ENCODE assay signal across 8 mouse cellular contexts in the genomic region with DNA sequence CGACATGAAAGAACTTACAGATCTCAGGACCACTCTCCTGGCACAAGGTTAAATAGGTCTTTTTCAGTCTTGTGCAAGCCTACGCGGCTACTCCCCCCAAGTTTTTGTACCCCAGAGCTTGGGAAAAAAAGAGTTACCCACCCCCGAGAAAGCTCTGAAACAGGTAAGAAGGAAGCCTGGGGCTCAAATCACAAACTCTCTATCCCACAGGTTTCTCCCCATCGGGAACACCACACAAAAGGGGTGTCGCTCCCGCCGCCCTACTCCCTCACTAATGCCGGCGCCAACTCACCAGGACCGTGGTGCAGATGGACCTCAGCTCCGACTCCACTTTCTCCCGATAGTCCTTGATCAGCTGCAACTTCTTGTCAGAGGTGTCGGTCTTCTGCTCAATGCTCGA. TPM values are rescaled to one million over a fixed set of nuclear protein-coding genes. Genes with fewer than 3 reads are reported as not detected.
DNase-seq lines count a peak whose midpoint lies in the region; ATAC-seq lines count a peak whose summit lies in the region.

No protein-coding gene starts in this region.

- peak overlapping the region; percentile 57 for H3K27ac ChIP-seq in forebrain, embryonic 15.5 days (replicated peaks)
- no peak overlapping the region for H3K27ac ChIP-seq in limb, embryonic 11.5 days (replicated peaks; ENCODE audit: low read depth, low read length)

- peaks cover 38% of the 10 kb centered on the region for H3K36me3 ChIP-seq in forebrain, embryonic 15.5 days
- H3K36me3 ChIP-seq in limb, embryonic 11.5 days (ENCODE audit: control insufficient read depth, insufficient read depth, low read length): peaks cover 21% of the 10 kb centered on the region

- no peak for ATAC-seq in CD4-positive, CD25-positive, alpha-beta regulatory T cell, adult 4 months
- no peak for ATAC-seq in forebrain, embryonic 15.5 days (replicated peaks)
- no peak for ATAC-seq in limb, embryonic 11.5 days (ENCODE audit: insufficient number of reproducible peaks, low FRiP score, low TSS enrichment, low read depth)

- peaks cover 17% of the 10 kb centered on the region for H3K9me3 ChIP-seq in forebrain, embryonic 15.5 days
- peaks cover 5% of the 10 kb centered on the region; the same call in 1 of the 2 replicates for H3K9me3 ChIP-seq in limb, embryonic 11.5 days (ENCODE audit: control insufficient read depth, low read length)

- H3K4me3 ChIP-seq in forebrain, embryonic 15.5 days: peak overlapping the region; percentile 100
- peak overlapping the region; percentile 59 for H3K4me3 ChIP-seq in limb, embryonic 11.5 days (ENCODE audit: low read depth, low read length)

- H3K4me1 ChIP-seq in forebrain, embryonic 15.5 days: peaks cover 26% of the 10 kb centered on the region
- H3K4me1 ChIP-seq in limb, embryonic 11.5 days (ENCODE audit: control insufficient read depth, insufficient read depth, low read length): no peaks in the 10 kb centered on the region

- 0% methylated on average over 15 of the region's 15 CpGs for WGBS in forebrain, embryonic 15.5 days
- under 1% methylated on average over 13 of the region's 15 CpGs for WGBS in limb, embryonic 11.5 days

- H3K9ac ChIP-seq in forebrain, embryonic 15.5 days (replicated peaks): peak overlapping the region; percentile 100
- H3K9ac ChIP-seq in limb, embryonic 11.5 days (ENCODE audit: low read length): peak overlapping the region; percentile 80

- H3K27me3 ChIP-seq in forebrain, embryonic 15.5 days: no peaks in the 10 kb centered on the region
- H3K27me3 ChIP-seq in limb, embryonic 11.5 days (ENCODE audit: control insufficient read depth, insufficient read depth, low read length): no peaks in the 10 kb centered on the region

- H3K4me2 ChIP-seq in forebrain, embryonic 15.5 days (replicated peaks): peak overlapping the region; percentile 69
- peak overlapping the region; percentile 61 for H3K4me2 ChIP-seq in limb, embryonic 11.5 days (ENCODE audit: low read depth, severe bottlenecking)

- peak; percentile 16 for DNase-seq in CD4-positive, CD25-positive, alpha-beta regulatory T cell, adult 2 months (ENCODE audit: low read depth, low spot score)
- peak; percentile 21 for DNase-seq in right cerebral cortex, postnatal 25 days
- no peak for DNase-seq in right cerebral cortex, postnatal 36 days (ENCODE audit: low spot score in 2 of 2)
- DNase-seq in limb, embryonic 11.5 days (ENCODE audit: low spot score): peak; percentile 43
- DNase-seq in neural tube, embryonic 10.5 days (ENCODE audit: extremely low spot score, low spot score): peak; percentile 29
- DNase-seq in layer of hippocampus, adult 9-10 months (ENCODE audit: low spot score): no peak

RNA-seq across cellular contexts. Expression of gene Ywhaq, which starts 0.9 kb away (rescaled TPM):
- polyA plus RNA-seq in CD4-positive, CD25-positive, alpha-beta regulatory T cell, adult 4 months (2017; shearing (Covaris generic)): 100 to 1,000 TPM; 210 to 222 TPM
- polyA plus RNA-seq in forebrain, embryonic 15.5 days (2015; fragmentation: Nextera tagmentation; extraction: Ambion mirVana): 1,116 and 1,143 TPM in 2 replicates
- 897 and 917 TPM in 2 replicates for polyA plus RNA-seq in limb, embryonic 11.5 days (2014; fragmentation: Nextera tagmentation; extraction: Ambion mirVana)

RNA-seq across cellular contexts. Expression of gene Adam17, which starts 43.1 kb away (rescaled TPM):
- 10 to 100 TPM; 49.8 to 50.7 TPM for polyA plus RNA-seq in CD4-positive, CD25-positive, alpha-beta regulatory T cell, adult 4 months (2017; shearing (Covaris generic))
- 19.4 and 20.0 TPM in 2 replicates for polyA plus RNA-seq in forebrain, embryonic 15.5 days (2015; fragmentation: Nextera tagmentation; extraction: Ambion mirVana)
- polyA plus RNA-seq in limb, embryonic 11.5 days (2014; fragmentation: Nextera tagmentation; extraction: Ambion mirVana): 41.7 and 44.4 TPM in 2 replicates

Comparison
In these comparisons a context has a peak if more than half of its experiments do, and no peak if none do; other contexts are left out.
1. DNase-seq: peak in CD4-positive, CD25-positive, alpha-beta regulatory T cell, adult 2 months (single experiment), right cerebral cortex, postnatal 25 days (single experiment), limb, embryonic 11.5 days (single experiment) and neural tube, embryonic 10.5 days (single experiment); none in right cerebral cortex, postnatal 36 days (0 of 2) and layer of hippocampus, adult 9-10 months (single experiment).